Mouse (Mus musculus): Measurements from ENCODE around the gene Ptk6. TPM values are rescaled to one million over a fixed set of nuclear protein-coding genes. Genes with fewer than 3 reads are reported as not detected.
A peak's percentile ranks its signal among the peaks of the same experiment; 100 is the strongest.

The Ptk6 gene
- polyA plus RNA-seq (2014; fragmentation: Nextera tagmentation; extraction: Ambion mirVana) = not detected in 2 replicates

- 82% methylated on average over 3 of the region's 3 CpGs for WGBS
- H3K27ac ChIP-seq (ENCODE audit: low read length) = no peak within 1 kb of the TSS
Measured at GRCm38 (mm10) chr2:181202422-181202821, at the start of gene Ptk6. Gene Ptk6 (minus strand): TSS chr2:181202789.

GRCm38 (mm10) chr2:181251841-181252240 lies 49.3 kb upstream of the Ptk6 start:
- Histone ChIP-seq H3K4me1 (ENCODE audit: control insufficient read depth, insufficient read depth, low read length) (no peaks in the 10 kb centered on the region), H3K4me3 (ENCODE audit: low read depth, low read length) (no peak overlapping the region), H3K27me3 (ENCODE audit: control insufficient read depth, insufficient read depth, low read length) (no peaks in the 10 kb centered on the region), H3K9ac (replicated peaks; ENCODE audit: low read depth, low read length) (no peak overlapping the region), H3K36me3 (ENCODE audit: control insufficient read depth, insufficient read depth, low read length) (peaks cover 31% of the 10 kb centered on the region), H3K4me2 (replicated peaks; ENCODE audit: low read depth, low read length) (no peak overlapping the region), H3K27ac (ENCODE audit: low read length) (no peak overlapping the region), H3K9me3 (ENCODE audit: control insufficient read depth, low read depth, low read length) (no peaks in the 10 kb centered on the region)
- 78% methylated on average over 1 of the region's 1 CpGs for WGBS
- no peak for ATAC-seq (ENCODE audit: insufficient number of reproducible peaks, insufficient read depth, low FRiP score, low read depth)

More at GRCm38 (mm10) chr2:181202422-181202821, at the start of gene Ptk6:
- Histone ChIP-seq H3K4me2 (replicated peaks; ENCODE audit: low read depth, low read length) (no peak within 1 kb of the TSS), H3K27me3 (ENCODE audit: control insufficient read depth, insufficient read depth, low read length) (no peaks in the 10 kb centered on the region), H3K4me3 (ENCODE audit: low read depth, low read length) (no peak within 1 kb of the TSS), H3K9ac (replicated peaks; ENCODE audit: low read depth, low read length) (no peak within 1 kb of the TSS), H3K4me1 (ENCODE audit: control insufficient read depth, insufficient read depth, low read length) (no peaks in the 10 kb centered on the region), H3K36me3 (ENCODE audit: control insufficient read depth, insufficient read depth, low read length) (no peaks in the 10 kb centered on the region), H3K9me3 (ENCODE audit: control insufficient read depth, low read depth, low read length) (no peaks in the 10 kb centered on the region)
- no peak for ATAC-seq (ENCODE audit: insufficient number of reproducible peaks, insufficient read depth, low FRiP score, low read depth)

- WGBS = 83% methylated on average over 10 of the region's 10 CpGs
- Histone ChIP-seq H3K36me3 (ENCODE audit: control insufficient read depth, insufficient read depth, low read length) (peaks cover 12% of the 10 kb centered on the region), H3K27me3 (ENCODE audit: control insufficient read depth, insufficient read depth, low read length) (no peaks in the 10 kb centered on the region), H3K4me2 (replicated peaks; ENCODE audit: low read depth, low read length) (no peak overlapping the region), H3K9ac (replicated peaks; ENCODE audit: low read depth, low read length) (no peak overlapping the region), H3K4me3 (ENCODE audit: low read depth, low read length) (no peak overlapping the region), H3K4me1 (ENCODE audit: control insufficient read depth, insufficient read depth, low read length) (no peaks in the 10 kb centered on the region), H3K27ac (ENCODE audit: low read length) (no peak overlapping the region), H3K9me3 (ENCODE audit: control insufficient read depth, low read depth, low read length) (no peaks in the 10 kb centered on the region)
- no peak for ATAC-seq (ENCODE audit: insufficient number of reproducible peaks, insufficient read depth, low FRiP score, low read depth)
Measured at GRCm38 (mm10) chr2:181249217-181249616, 46.6 kb upstream of the Ptk6 start.

- no peak overlapping the region for H3K9ac ChIP-seq (replicated peaks; ENCODE audit: low read depth, low read length)
- no peak overlapping the region for H3K4me2 ChIP-seq (replicated peaks; ENCODE audit: low read depth, low read length)
- ATAC-seq (ENCODE audit: insufficient number of reproducible peaks, insufficient read depth, low FRiP score, low read depth) = no peak
- no peaks in the 10 kb centered on the region for H3K27me3 ChIP-seq (ENCODE audit: control insufficient read depth, insufficient read depth, low read length)
- no peak overlapping the region for H3K27ac ChIP-seq (ENCODE audit: low read length)
- H3K4me3 ChIP-seq (ENCODE audit: low read depth, low read length) = no peak overlapping the region
- no peaks in the 10 kb centered on the region for H3K9me3 ChIP-seq (ENCODE audit: control insufficient read depth, low read depth, low read length)
- 24% methylated on average over 2 of the region's 2 CpGs for WGBS
- no peaks in the 10 kb centered on the region for H3K36me3 ChIP-seq (ENCODE audit: control insufficient read depth, insufficient read depth, low read length)
- H3K4me1 ChIP-seq (ENCODE audit: control insufficient read depth, insufficient read depth, low read length) = no peaks in the 10 kb centered on the region
Measured at GRCm38 (mm10) chr2:181245031-181245430, 42.4 kb upstream of the Ptk6 start.

GRCm38 (mm10) chr2:181243706-181244394 lies 41.3 kb upstream of the Ptk6 start:
- 34% methylated on average over 11 of the region's 11 CpGs for whole genome bisulfite sequencing
- no peaks in the 10 kb centered on the region for H3K36me3 ChIP-seq (ENCODE audit: control insufficient read depth, insufficient read depth, low read length)
- no peak overlapping the region for H3K27ac ChIP-seq (ENCODE audit: low read length)
- no peak overlapping the region for H3K9ac ChIP-seq (replicated peaks; ENCODE audit: low read depth, low read length)
- H3K4me3 ChIP-seq (ENCODE audit: low read depth, low read length) = no peak overlapping the region
- ATAC-seq (ENCODE audit: insufficient number of reproducible peaks, insufficient read depth, low FRiP score, low read depth) = no peak
- H3K4me2 ChIP-seq (replicated peaks; ENCODE audit: low read depth, low read length) = no peak overlapping the region
- no peaks in the 10 kb centered on the region for H3K4me1 ChIP-seq (ENCODE audit: control insufficient read depth, insufficient read depth, low read length)
- H3K9me3 ChIP-seq (ENCODE audit: control insufficient read depth, low read depth, low read length) = no peaks in the 10 kb centered on the region
- no peaks in the 10 kb centered on the region for H3K27me3 ChIP-seq (ENCODE audit: control insufficient read depth, insufficient read depth, low read length)

GRCm38 (mm10) chr2:181242314-181242665 lies 39.7 kb upstream of the Ptk6 start:
- H3K9ac ChIP-seq (replicated peaks; ENCODE audit: low read depth, low read length) = no peak overlapping the region
- 44% methylated on average over 3 of the region's 3 CpGs for WGBS
- no peaks in the 10 kb centered on the region for H3K4me1 ChIP-seq (ENCODE audit: control insufficient read depth, insufficient read depth, low read length)
- peak overlapping the region; percentile 52 for H3K4me2 ChIP-seq (replicated peaks; ENCODE audit: low read depth, low read length)
- H3K27me3 ChIP-seq (ENCODE audit: control insufficient read depth, insufficient read depth, low read length) = no peaks in the 10 kb centered on the region
- peak overlapping the region; percentile 42 for H3K4me3 ChIP-seq (ENCODE audit: low read depth, low read length)
- ATAC-seq (ENCODE audit: insufficient number of reproducible peaks, insufficient read depth, low FRiP score, low read depth) = no peak
- H3K27ac ChIP-seq (ENCODE audit: low read length) = no peak overlapping the region
- no peaks in the 10 kb centered on the region; the same call in 1 of the 2 replicates for H3K36me3 ChIP-seq (ENCODE audit: control insufficient read depth, insufficient read depth, low read length)
- no peaks in the 10 kb centered on the region for H3K9me3 ChIP-seq (ENCODE audit: control insufficient read depth, low read depth, low read length)

GRCm38 (mm10) chr2:181241602-181242313 lies 39.2 kb upstream of the Ptk6 start, which contains the start of gene Helz2:
Gene Helz2 (minus strand): TSS chr2:181242027.
- Histone ChIP-seq H3K9me3 (ENCODE audit: control insufficient read depth, low read depth, low read length) (no peaks in the 10 kb centered on the region), H3K27ac (ENCODE audit: low read length) (no peak within 1 kb of the TSS), H3K36me3 (ENCODE audit: control insufficient read depth, insufficient read depth, low read length) (no peaks in the 10 kb centered on the region; the same call in 1 of the 2 replicates), H3K4me3 (ENCODE audit: low read depth, low read length) (peak within 1 kb of the TSS; percentile 42), H3K4me2 (replicated peaks; ENCODE audit: low read depth, low read length) (peak within 1 kb of the TSS; percentile 52), H3K4me1 (ENCODE audit: control insufficient read depth, insufficient read depth, low read length) (no peaks in the 10 kb centered on the region), H3K9ac (replicated peaks; ENCODE audit: low read depth, low read length) (peak within 1 kb of the TSS; percentile 15; the same call in 1 of the 2 replicates), H3K27me3 (ENCODE audit: control insufficient read depth, insufficient read depth, low read length) (no peaks in the 10 kb centered on the region)
- ATAC-seq (ENCODE audit: insufficient number of reproducible peaks, insufficient read depth, low FRiP score, low read depth) = peak; percentile 79
- WGBS = 5% methylated on average over 16 of the region's 16 CpGs

- Histone ChIP-seq H3K4me2 (replicated peaks; ENCODE audit: low read depth, low read length) (peak overlapping the region; percentile 52), H3K36me3 (ENCODE audit: control insufficient read depth, insufficient read depth, low read length) (no peaks in the 10 kb centered on the region; the same call in 1 of the 2 replicates), H3K27me3 (ENCODE audit: control insufficient read depth, insufficient read depth, low read length) (no peaks in the 10 kb centered on the region), H3K9ac (replicated peaks; ENCODE audit: low read depth, low read length) (no peak overlapping the region), H3K4me3 (ENCODE audit: low read depth, low read length) (no peak overlapping the region; the same call in 1 of the 2 replicates), H3K4me1 (ENCODE audit: control insufficient read depth, insufficient read depth, low read length) (no peaks in the 10 kb centered on the region), H3K27ac (ENCODE audit: low read length) (no peak overlapping the region), H3K9me3 (ENCODE audit: control insufficient read depth, low read depth, low read length) (no peaks in the 10 kb centered on the region)
- 94% methylated on average over 13 of the region's 13 CpGs for WGBS
- ATAC-seq (ENCODE audit: insufficient number of reproducible peaks, insufficient read depth, low FRiP score, low read depth) = no peak
Measured at GRCm38 (mm10) chr2:181240806-181241440, 38.3 kb upstream of the Ptk6 start.

All from stomach, embryonic 14.5 days (tissue).